Mouse (Mus musculus) liver, embryonic 12.5 days (tissue): ENCODE measurements at regions not wholly inside any gene's neighbourhood (a gene's known extent, or its start where the extent isn't known, plus 50 kb on each side); places are given as distances from the start of the nearest gene placed in this dataset.

Experiments used
- ATAC-seq: fragments of 200-750 bp; cut with Nextera tagmentation; 2 replicates; pipeline ENCODE4 v1.8.0; 2017; ENCODE audit warnings: moderate number of reproducible peaks, mild to moderate bottlenecking, moderate library complexity
- H3K27ac ChIP-seq: fragments of 300-500 bp; sonication (generic); 2 replicates; pipeline ENCODE4 v1.5.1; 2016; ENCODE audit warnings: mild to moderate bottlenecking
- H3K27me3 ChIP-seq: fragments of 300-500 bp; sonication (generic); replicated peaks from 2 replicates; pipeline ENCODE4 v1.6.1; 2016; ENCODE audit warnings: mild to moderate bottlenecking, moderate library complexity
- H3K36me3 ChIP-seq: fragments of 300-500 bp; sonication (generic); 2 replicates; pipeline ENCODE4 v1.6.1; 2016; ENCODE audit warnings: mild to moderate bottlenecking, moderate library complexity
- H3K4me1 ChIP-seq: fragments of 300-500 bp; sonication (generic); 2 replicates; pipeline ENCODE4 v1.6.1; 2016
- H3K4me2 ChIP-seq: fragments of 300-500 bp; sonication (generic); 2 replicates; pipeline ENCODE4 v1.6.1; 2016; ENCODE audit warnings: mild to moderate bottlenecking, moderate library complexity
- H3K4me3 ChIP-seq: fragments of 300-500 bp; sonication (generic); 2 replicates; pipeline ENCODE4 v1.5.1; 2016; ENCODE audit warnings: mild to moderate bottlenecking, moderate library complexity
- H3K9ac ChIP-seq: fragments of 300-500 bp; sonication (generic); 2 replicates; pipeline ENCODE4 v1.6.1; 2016; ENCODE audit warnings: mild to moderate bottlenecking, moderate library complexity
- H3K9me3 ChIP-seq: fragments of 300-500 bp; sonication (generic); replicated peaks from 2 replicates; pipeline ENCODE4 v1.6.1; 2016; ENCODE audit warnings: mild to moderate bottlenecking, moderate library complexity
- WGBS: fragments of 180-500 bp; shearing (Covaris S2); methylation state at CpG from one replicate; pipeline ENCODE4 v1.1.7; 2016; ENCODE audit not compliant: insufficient replicate concordance; 5-methylcytosine and 5-hydroxymethylcytosine counted together

GRCm38 (mm10) chr17:9764041-9764606 is 94.6 kb upstream of the Pabpc6 start:
- H3K9me3 ChIP-seq: no peaks in the 10 kb centered on the region
- ATAC-seq: no peak
- no peak overlapping the region for H3K27ac ChIP-seq
- no peaks in the 10 kb centered on the region for H3K36me3 ChIP-seq
- no peak overlapping the region for H3K9ac ChIP-seq
- peak overlapping the region; percentile 6; the same call in 1 of the 2 replicates for H3K4me3 ChIP-seq
- 0 out of 2 replicates have a peak, but pooled peaks cover 7% of the 10 kb centered on the region for H3K4me1 ChIP-seq
- 24% methylated on average over 9 of the region's 9 CpGs for WGBS
- peak overlapping the region; percentile 60 for H3K4me2 ChIP-seq
- peaks cover 16% of the 10 kb centered on the region; the same call in 1 of the 2 replicates for H3K27me3 ChIP-seq

GRCm38 (mm10) chr17:9763110-9763509 is 93.6 kb upstream of the Pabpc6 start:
- no peak overlapping the region for H3K27ac ChIP-seq
- no peaks in the 10 kb centered on the region for H3K9me3 ChIP-seq
- no peak overlapping the region for H3K9ac ChIP-seq
- H3K4me2 ChIP-seq: no peak overlapping the region
- 0 out of 2 replicates have a peak, but pooled peaks cover 7% of the 10 kb centered on the region for H3K4me1 ChIP-seq
- ATAC-seq: no peak
- no peaks in the 10 kb centered on the region for H3K36me3 ChIP-seq
- no peak overlapping the region for H3K4me3 ChIP-seq
- H3K27me3 ChIP-seq: peaks cover 16% of the 10 kb centered on the region; the same call in 1 of the 2 replicates
- 52% methylated on average over 9 of the region's 9 CpGs for WGBS

GRCm38 (mm10) chr17:9762436-9762835 is 92.9 kb upstream of the Pabpc6 start:
- peaks cover 16% of the 10 kb centered on the region; the same call in 1 of the 2 replicates for H3K27me3 ChIP-seq
- ATAC-seq: no peak
- H3K9me3 ChIP-seq: no peaks in the 10 kb centered on the region
- H3K36me3 ChIP-seq: no peaks in the 10 kb centered on the region
- H3K9ac ChIP-seq: no peak overlapping the region
- H3K27ac ChIP-seq: no peak overlapping the region
- H3K4me1 ChIP-seq: 0 out of 2 replicates have a peak, but pooled peaks cover 7% of the 10 kb centered on the region
- H3K4me2 ChIP-seq: no peak overlapping the region
- H3K4me3 ChIP-seq: no peak overlapping the region
- 68% methylated on average over 7 of the region's 7 CpGs for WGBS

- Histone ChIP-seq H3K27ac (no peak overlapping the region), H3K4me3 (no peak overlapping the region), H3K4me2 (no peak overlapping the region), H3K36me3 (no peaks in the 10 kb centered on the region), H3K27me3 (peaks cover 16% of the 10 kb centered on the region; the same call in 1 of the 2 replicates), H3K9me3 (no peaks in the 10 kb centered on the region), H3K9ac (no peak overlapping the region), H3K4me1 (0 out of 2 replicates have a peak, but pooled peaks cover 7% of the 10 kb centered on the region)
- ATAC-seq: no peak
- 52% methylated on average over 2 of the region's 2 CpGs for whole genome bisulfite sequencing
These were observed 91.2 kb upstream of the Pabpc6 start for GRCm38 (mm10) chr17:9760706-9761059.

- Histone ChIP-seq H3K9ac (no peak overlapping the region), H3K9me3 (no peaks in the 10 kb centered on the region), H3K27me3 (peaks cover 14% of the 10 kb centered on the region; the same call in 1 of the 2 replicates), H3K4me1 (0 out of 2 replicates have a peak, but pooled peaks cover 7% of the 10 kb centered on the region), H3K36me3 (no peaks in the 10 kb centered on the region), H3K4me2 (no peak overlapping the region), H3K4me3 (no peak overlapping the region), H3K27ac (no peak overlapping the region)
- 40% methylated on average over 8 of the region's 8 CpGs for WGBS
- no peak for ATAC-seq
These were observed 90.6 kb upstream of the Pabpc6 start for GRCm38 (mm10) chr17:9760026-9760705.

- ATAC-seq: no peak
These were observed 89.9 kb upstream of the Pabpc6 start for GRCm38 (mm10) chr17:9759421-9759852.

GRCm38 (mm10) chr17:9757725-9758251 is 88.3 kb upstream of the Pabpc6 start:
- no peak overlapping the region for H3K27ac ChIP-seq
- WGBS: 86% methylated on average over 4 of the region's 4 CpGs
- H3K27me3 ChIP-seq: no peaks in the 10 kb centered on the region
- H3K4me1 ChIP-seq: no peaks in the 10 kb centered on the region
- H3K36me3 ChIP-seq: no peaks in the 10 kb centered on the region
- no peak overlapping the region for H3K9ac ChIP-seq
- no peak overlapping the region for H3K4me2 ChIP-seq
- no peak for ATAC-seq
- H3K4me3 ChIP-seq: no peak overlapping the region
- no peaks in the 10 kb centered on the region for H3K9me3 ChIP-seq

More at GRCm38 (mm10) chr17:9759421-9759852, 89.9 kb upstream of the Pabpc6 start:
- no peaks in the 10 kb centered on the region for H3K9me3 ChIP-seq
- H3K36me3 ChIP-seq: no peaks in the 10 kb centered on the region
- H3K27ac ChIP-seq: no peak overlapping the region
- no peak overlapping the region for H3K4me3 ChIP-seq
- H3K4me1 ChIP-seq: 0 out of 2 replicates have a peak, but pooled peaks cover 7% of the 10 kb centered on the region
- H3K27me3 ChIP-seq: peaks cover 7% of the 10 kb centered on the region; the same call in 1 of the 2 replicates
- 44% methylated on average over 7 of the region's 7 CpGs for WGBS
- H3K4me2 ChIP-seq: no peak overlapping the region
- no peak overlapping the region for H3K9ac ChIP-seq

GRCm38 (mm10) chr17:9756675-9757074 is 87.2 kb upstream of the Pabpc6 start:
- WGBS: 51% methylated on average over 12 of the region's 12 CpGs
- no peak overlapping the region for H3K27ac ChIP-seq
- H3K27me3 ChIP-seq: no peaks in the 10 kb centered on the region

GRCm38 (mm10) chr17:9756196-9756595 is 86.7 kb upstream of the Pabpc6 start:
- Histone ChIP-seq H3K4me3 (no peak overlapping the region), H3K36me3 (no peaks in the 10 kb centered on the region), H3K9me3 (no peaks in the 10 kb centered on the region), H3K27ac (no peak overlapping the region), H3K9ac (no peak overlapping the region), H3K27me3 (no peaks in the 10 kb centered on the region), H3K4me2 (no peak overlapping the region), H3K4me1 (no peaks in the 10 kb centered on the region)
- 19% methylated on average over 3 of the region's 3 CpGs for WGBS
- no peak for ATAC-seq

More at GRCm38 (mm10) chr17:9756675-9757074, 87.2 kb upstream of the Pabpc6 start:
- Histone ChIP-seq H3K4me3 (no peak overlapping the region), H3K9ac (no peak overlapping the region), H3K4me1 (no peaks in the 10 kb centered on the region), H3K4me2 (no peak overlapping the region), H3K9me3 (no peaks in the 10 kb centered on the region), H3K36me3 (no peaks in the 10 kb centered on the region)
- ATAC-seq: no peak

GRCm38 (mm10) chr17:9755576-9755975 is 86.1 kb upstream of the Pabpc6 start:
- no peaks in the 10 kb centered on the region for H3K27me3 ChIP-seq
- no peaks in the 10 kb centered on the region for H3K36me3 ChIP-seq
- no peak overlapping the region for H3K9ac ChIP-seq
- 39% methylated on average over 4 of the region's 4 CpGs for WGBS
- no peak for ATAC-seq
- no peaks in the 10 kb centered on the region for H3K4me1 ChIP-seq
- H3K9me3 ChIP-seq: no peaks in the 10 kb centered on the region
- H3K27ac ChIP-seq: no peak overlapping the region
- H3K4me2 ChIP-seq: no peak overlapping the region
- H3K4me3 ChIP-seq: no peak overlapping the region

- no peaks in the 10 kb centered on the region for H3K4me1 ChIP-seq
- no peak overlapping the region for H3K4me2 ChIP-seq
- no peaks in the 10 kb centered on the region for H3K36me3 ChIP-seq
- no peak for ATAC-seq
- H3K9ac ChIP-seq: no peak overlapping the region
- no peak overlapping the region for H3K27ac ChIP-seq
- H3K27me3 ChIP-seq: no peaks in the 10 kb centered on the region
- H3K9me3 ChIP-seq: no peaks in the 10 kb centered on the region
- 49% methylated on average over 2 of the region's 2 CpGs for WGBS
- no peak overlapping the region for H3K4me3 ChIP-seq
These were observed 85.4 kb upstream of the Pabpc6 start for GRCm38 (mm10) chr17:9754884-9755405.

- Histone ChIP-seq H3K4me1 (no peaks in the 10 kb centered on the region), H3K4me2 (no peak overlapping the region), H3K4me3 (no peak overlapping the region), H3K27ac (no peak overlapping the region), H3K36me3 (no peaks in the 10 kb centered on the region), H3K9me3 (no peaks in the 10 kb centered on the region), H3K9ac (no peak overlapping the region), H3K27me3 (no peaks in the 10 kb centered on the region)
- ATAC-seq: no peak
- 54% methylated on average over 4 of the region's 4 CpGs for WGBS
These were observed 83.3 kb upstream of the Pabpc6 start for GRCm38 (mm10) chr17:9752848-9753247.
